Mouse (Mus musculus) sigmoid colon, adult 10 weeks (tissue): ENCODE measurements around the gene Pom121. TPM values are rescaled to one million over a fixed set of nuclear protein-coding genes. Genes with fewer than 3 reads are reported as not detected.

Experiments
- polyA plus RNA-seq: library from polyadenylated mRNA; stranded (reverse); fragments of 350-450 nt; fragmentation: Illumina TruSeq; extraction: RNeasy Lipid Tissue Mini Kit (QIAGEN cat#74804); gene quantifications from one replicate; pipeline ENCODE4 v1.2.3, GENCODE M21; 2014; ENCODE audit warnings: low read depth, low replicate concordance

Pom121 gene
- 3.0 TPM for polyA plus RNA-seq

GRCm38 (mm10) chr5:135394004-135394823 is at the start of gene Pom121:
Gene Pom121 (minus strand): TSS chr5:135394546.

GRCm38 (mm10) chr5:135369787-135370654 is 24.3 kb downstream of the Pom121 start, which contains the start of gene Nsun5:
Gene Nsun5 (plus strand): TSS chr5:135369953.

GRCm38 (mm10) chr5:135352995-135353394 is 41.4 kb downstream of the Pom121 start, which contains the start of gene Trim50:
Gene Trim50 (plus strand): TSS chr5:135353295.

GRCm38 (mm10) chr5:135349862-135350261 is 44.5 kb downstream of the Pom121 start, which contains the start of gene Fkbp6:
Gene Fkbp6 (minus strand): TSS chr5:135350044.

Other genes starting within 250 kb of the Pom121 start
- gene Tbl2, start 244.9 kb downstream of the Pom121 start, polyA plus RNA-seq: 6.5 TPM
- 9.1 TPM for gene Bcl7b, start 226.3 kb downstream of the Pom121 start, polyA plus RNA-seq
- 47.9 TPM for gene Baz1b, start 207.3 kb downstream of the Pom121 start, polyA plus RNA-seq
- 0.25 TPM for gene Fzd9, start 143.3 kb downstream of the Pom121 start, polyA plus RNA-seq
- not detected for gene Fkbp6, start 44.5 kb downstream of the Pom121 start, polyA plus RNA-seq
- gene Trim50, start 41.3 kb downstream of the Pom121 start, polyA plus RNA-seq: not detected
- 4.1 TPM for gene Nsun5, start 24.6 kb downstream of the Pom121 start, polyA plus RNA-seq
- gene Hip1, start 150.6 kb upstream of the Pom121 start, polyA plus RNA-seq: 5.2 TPM
- gene Ccl26, start 169.0 kb upstream of the Pom121 start, polyA plus RNA-seq: not detected
- gene Ccl24, start 178.5 kb upstream of the Pom121 start, polyA plus RNA-seq: 0.69 TPM
- gene Rhbdd2, start 238.1 kb upstream of the Pom121 start, polyA plus RNA-seq: 8.6 TPM